Mouse (Mus musculus) spleen, adult 2 months (tissue): ENCODE results near the gene Gm884. TPM values are rescaled to one million over a fixed set of nuclear protein-coding genes. Genes with fewer than 3 reads are reported as not detected.
"Not testable (repeated sequence)": the region's sequence is repeated elsewhere in the genome, so short reads cannot be mapped to it uniquely, and the experiment has no call there.

Source experiments
- DNase-seq, 2 experiments: peaks; one replicate each; pipeline versions ENCODE4 v3.0.0 to v3.0.0-alpha.2; 2012 to 2021; ENCODE audit warnings: low spot score in 2 of 2, low read depth in 1 of 2
- H3K27ac ChIP-seq: fragments of 200-500 bp; 2 replicates; pipeline ENCODE4 v1.5.1; 2012; ENCODE audit warnings: low read length, inconsistent platforms; ENCODE audit not compliant: insufficient read depth
- H3K27me3 ChIP-seq: fragments of 200-500 bp; 2 replicates; pipeline ENCODE4 v1.6.1; 2012; ENCODE audit warnings: mild to moderate bottlenecking, moderate library complexity, low read length, inconsistent platforms; ENCODE audit not compliant: control insufficient read depth, insufficient read depth
- H3K36me3 ChIP-seq: fragments of 200-500 bp; 2 replicates; pipeline ENCODE4 v1.6.1; 2012; ENCODE audit warnings: mild to moderate bottlenecking, low read length, inconsistent platforms; ENCODE audit not compliant: control insufficient read depth, insufficient read depth
- H3K4me1 ChIP-seq: fragments of 200-500 bp; 2 replicates; pipeline ENCODE4 v1.6.1; 2011; ENCODE audit warnings: inconsistent platforms; ENCODE audit not compliant: control insufficient read depth, insufficient read depth, insufficient read length
- H3K4me3 ChIP-seq: fragments of 200-500 bp; 2 replicates; pipeline ENCODE4 v1.5.1; 2011; ENCODE audit warnings: mild to moderate bottlenecking, inconsistent platforms; ENCODE audit not compliant: insufficient read depth, insufficient read length; ENCODE audit errors: extremely low read depth
- CTCF ChIP-seq: fragments of 200-500 bp; IDR thresholded peaks from 2 replicates; pipeline ENCODE4 v1.5.1; 2011; ENCODE audit warnings: mild to moderate bottlenecking, inconsistent platforms; ENCODE audit not compliant: insufficient read depth, insufficient read length, insufficient replicate concordance; ENCODE audit errors: extremely low read depth
- POLR2A ChIP-seq: fragments of 200-500 bp; IDR thresholded peaks from 2 replicates; pipeline ENCODE4 v1.6.1; 2011; ENCODE audit warnings: low read depth, low read length, inconsistent platforms
- WGBS: fragments of 180-500 bp; shearing (Covaris S2); methylation state at CpG from one replicate; pipeline ENCODE4 v1.1.7; 2018; 5-methylcytosine and 5-hydroxymethylcytosine counted together
- polyA plus RNA-seq: library from polyadenylated mRNA; depleted of rRNA; stranded (reverse); fragments of >200 nt; gene quantifications from 2 replicates; pipeline ENCODE4 v1.2.3, GENCODE M21; 2012

The Gm884 gene
- polyA plus RNA-seq, 1 experiment: not detected

DNA sequence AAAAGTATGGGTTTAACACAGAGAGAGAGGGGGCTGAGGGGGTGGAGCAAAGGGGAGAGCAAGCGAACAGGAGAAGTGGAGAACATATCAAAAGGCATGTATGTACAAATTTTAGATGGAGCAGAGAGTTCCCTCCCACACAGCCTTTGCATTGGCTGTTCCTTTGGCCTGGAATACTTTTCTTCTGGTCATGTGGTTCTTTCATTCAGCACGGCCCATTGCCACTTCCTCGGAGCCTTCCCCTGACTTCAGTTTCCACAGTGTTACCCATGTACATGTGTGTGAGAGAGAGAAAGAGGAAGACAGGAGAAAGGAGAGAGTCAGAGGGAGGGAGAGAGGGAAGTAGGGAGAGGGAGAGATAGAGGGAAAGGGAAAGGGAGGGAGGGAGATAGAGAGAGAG, 14.5 kb upstream of the Gm884 start:
- DNase-seq: no peak
- 60% methylated on average over 3 of the region's 3 CpGs for WGBS
- Histone ChIP-seq H3K4me3 (no peak overlapping the region), H3K4me1 (no peaks in the 10 kb centered on the region), H3K27ac (no peak overlapping the region), H3K27me3 (no peaks in the 10 kb centered on the region), H3K36me3 (no peaks in the 10 kb centered on the region)
- TF ChIP-seq CTCF: no peak
- TF ChIP-seq POLR2A: no peak

DNA sequence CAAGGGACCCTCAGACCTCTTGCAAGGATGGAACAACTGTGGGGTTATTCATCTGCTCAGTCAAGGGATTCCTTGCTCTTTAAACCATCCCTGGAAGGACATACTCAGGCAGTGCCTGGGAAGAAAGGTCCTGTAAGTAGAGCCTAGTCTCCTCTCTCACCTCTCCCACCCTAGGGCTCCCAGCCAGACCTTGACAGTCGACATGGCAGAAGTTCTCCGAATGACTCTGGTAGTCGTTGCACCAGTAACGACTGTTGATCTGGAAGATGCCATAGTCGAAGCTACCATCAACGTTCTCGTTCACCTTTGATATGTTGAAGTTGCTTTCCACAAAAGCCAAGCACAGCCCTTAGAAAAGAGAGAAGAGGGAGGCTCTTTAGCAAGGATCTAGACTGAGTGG, 13.9 kb upstream of the Gm884 start:
- no peak for DNase-seq
- Histone ChIP-seq H3K36me3 (no peaks in the 10 kb centered on the region), H3K4me1 (no peaks in the 10 kb centered on the region), H3K27ac (no peak overlapping the region), H3K4me3 (no peak overlapping the region), H3K27me3 (no peaks in the 10 kb centered on the region)
- WGBS: 83% methylated on average over 7 of the region's 7 CpGs
- TF ChIP-seq POLR2A (no peak), CTCF (no peak)

DNA sequence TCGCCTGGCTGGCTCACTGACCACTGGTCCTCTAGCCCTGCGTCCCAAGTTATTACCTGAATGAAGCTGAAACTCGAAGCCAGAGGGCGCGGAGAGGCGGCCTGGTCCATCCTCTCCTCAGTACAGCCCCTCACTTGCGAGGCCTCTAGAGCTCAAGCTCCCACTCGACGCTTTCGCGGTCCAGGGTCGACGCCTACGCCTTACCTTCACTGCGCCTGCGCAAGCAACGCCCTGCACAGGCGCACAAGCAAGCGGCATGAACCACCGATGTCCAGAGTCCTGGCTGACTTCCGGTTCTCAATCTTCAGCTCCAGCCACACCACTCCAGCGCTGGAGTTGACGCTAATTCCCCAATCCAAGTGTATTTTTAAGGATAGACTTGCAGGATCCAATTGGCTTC, 6.5 kb upstream of the Gm884 start:
- Histone ChIP-seq H3K27ac (no peak overlapping the region), H3K27me3 (no peaks in the 10 kb centered on the region), H3K4me1 (no peaks in the 10 kb centered on the region), H3K4me3 (no peak overlapping the region), H3K36me3 (no peaks in the 10 kb centered on the region)
- no peak for DNase-seq
- TF ChIP-seq CTCF: no peak
- TF ChIP-seq POLR2A: no peak
- WGBS: 83% methylated on average over 23 of the region's 23 CpGs

DNA sequence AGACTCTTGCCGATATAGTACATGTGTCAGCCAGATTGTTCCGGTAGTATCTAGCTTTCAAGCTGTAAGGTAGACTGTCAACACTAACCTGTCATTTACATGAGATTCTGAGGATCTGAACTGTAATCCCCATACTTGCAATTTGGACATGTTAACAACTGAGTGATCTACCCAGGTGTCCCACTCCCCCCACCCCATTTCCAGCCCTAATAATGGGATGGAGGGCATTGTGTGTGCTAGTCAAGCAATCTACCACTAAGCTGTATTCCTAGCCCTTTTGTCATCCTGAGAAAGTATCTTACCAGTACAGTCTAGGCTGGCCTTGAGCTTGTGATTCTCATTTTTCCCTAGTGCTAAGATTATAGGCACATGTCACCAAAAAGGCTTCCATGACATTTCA, 10.2 kb downstream of the Gm884 start:
- no peak for TF ChIP-seq POLR2A
- no peak for TF ChIP-seq CTCF
- Histone ChIP-seq H3K27ac (no peak overlapping the region), H3K36me3 (no peaks in the 10 kb centered on the region), H3K4me1 (no peaks in the 10 kb centered on the region), H3K4me3 (no peak overlapping the region), H3K27me3 (no peaks in the 10 kb centered on the region)
- no peak for DNase-seq
- 97% methylated on average over 2 of the region's 2 CpGs for WGBS

DNA sequence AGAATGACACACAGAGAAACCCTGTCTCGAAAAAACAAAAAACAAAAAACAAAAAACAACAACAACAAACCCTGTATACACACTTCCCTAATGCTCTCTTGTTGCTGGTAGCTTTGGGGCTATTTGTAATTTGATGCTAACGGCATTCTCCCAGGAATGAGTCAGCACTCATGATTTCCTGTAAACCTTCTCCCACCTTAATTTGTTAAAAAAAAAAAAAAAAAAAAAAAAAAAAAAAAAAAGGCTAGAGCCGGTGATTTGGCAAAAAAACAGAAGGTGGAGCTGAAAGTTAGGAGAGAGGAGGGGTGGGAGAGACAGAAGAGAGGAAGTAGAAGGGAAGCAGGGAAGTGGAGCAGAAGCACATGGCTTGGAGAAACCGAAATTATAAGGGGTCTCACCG, 14.3 kb downstream of the Gm884 start:
- Histone ChIP-seq H3K4me1 (no peaks in the 10 kb centered on the region), H3K27me3 (no peaks in the 10 kb centered on the region; the same call in 1 of the 2 replicates), H3K4me3 (no peak overlapping the region), H3K36me3 (no peaks in the 10 kb centered on the region), H3K27ac (no peak overlapping the region)
- DNase-seq: no peak
- 15% methylated on average over 5 of the region's 5 CpGs for WGBS
- TF ChIP-seq CTCF (no peak), POLR2A (no peak)

DNA sequence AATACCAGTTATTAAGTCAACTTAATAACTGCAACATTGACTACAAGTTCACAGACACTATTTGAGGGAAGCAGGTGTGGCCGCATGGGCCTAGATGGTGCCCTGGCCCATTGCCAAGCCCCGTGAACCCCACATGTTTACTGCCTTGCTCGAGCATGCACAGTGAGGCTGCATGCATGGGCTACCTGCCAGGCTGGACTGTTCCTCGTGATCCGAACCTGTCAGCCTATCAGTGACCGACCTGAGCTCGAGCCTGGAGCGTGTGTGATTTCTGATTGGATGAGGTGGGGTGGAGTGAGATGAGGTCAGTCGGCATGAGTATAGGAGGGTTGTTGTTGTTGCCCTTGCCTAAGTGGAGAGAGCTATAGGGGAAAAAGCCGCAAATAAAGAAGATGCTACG, 42.6 kb downstream of the Gm884 start:
- TF ChIP-seq POLR2A (no peak), CTCF (no peak)
- Histone ChIP-seq H3K4me1 (no peaks in the 10 kb centered on the region), H3K27me3 (no peaks in the 10 kb centered on the region; the same call in 1 of the 2 replicates), H3K4me3 (no peak overlapping the region), H3K36me3 (no peaks in the 10 kb centered on the region), H3K27ac (no peak overlapping the region)
- no peak for DNase-seq
- 90% methylated on average over 11 of the region's 11 CpGs for WGBS

DNA sequence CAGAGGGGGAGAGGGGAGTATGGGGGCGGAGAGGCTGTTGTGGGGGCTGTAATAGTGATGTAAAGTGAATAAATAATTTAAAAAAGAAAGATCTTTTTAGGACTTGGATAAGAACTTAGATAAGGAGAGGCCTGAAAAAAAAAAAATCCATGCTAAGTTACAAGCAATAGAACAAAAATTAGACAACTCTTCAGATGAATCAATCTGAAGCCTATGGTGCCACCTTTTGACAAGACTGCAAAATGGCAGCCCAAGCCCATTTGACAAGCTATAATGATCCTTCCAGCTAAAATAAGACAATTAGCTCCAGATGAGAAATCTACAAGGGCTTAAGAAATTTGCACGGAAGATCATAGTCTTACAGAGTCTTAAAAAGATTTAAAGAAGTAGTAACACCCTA, 64.9 kb downstream of the Gm884 start:
- Histone ChIP-seq H3K27me3 (no peaks in the 10 kb centered on the region), H3K4me3 (no peak overlapping the region), H3K27ac (no peak overlapping the region), H3K36me3 (no peaks in the 10 kb centered on the region), H3K4me1 (no peaks in the 10 kb centered on the region)
- peak in 1 of 2 experiments; percentile 6 for DNase-seq
- TF ChIP-seq POLR2A (no peak), CTCF (no peak)
- WGBS: 78% methylated on average over 2 of the region's 2 CpGs

DNA sequence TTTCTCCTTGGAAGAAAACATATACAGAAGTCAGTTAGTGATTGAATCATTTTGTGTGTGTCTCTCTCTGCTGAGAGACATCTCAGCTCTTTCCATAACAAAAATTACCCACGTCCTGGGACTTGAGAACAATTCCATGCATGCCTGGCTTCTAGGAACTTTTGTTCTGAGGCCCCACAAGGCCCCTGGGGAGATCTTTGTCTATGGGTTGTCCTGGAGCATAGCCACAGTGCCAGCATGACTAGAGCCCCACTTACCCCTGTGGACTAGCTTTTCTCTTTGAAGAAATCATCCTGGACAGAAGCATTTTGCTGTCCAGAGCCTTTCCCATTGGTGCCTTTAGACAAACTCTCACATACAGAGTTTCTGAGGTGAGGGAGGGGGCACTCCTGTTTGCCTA, 86.0 kb downstream of the Gm884 start:
- H3K4me3 ChIP-seq, H3K36me3 ChIP-seq, H3K27ac ChIP-seq, H3K4me1 ChIP-seq, DNase-seq, H3K27me3 ChIP-seq: not testable (repeated sequence)
- 46% methylated on average over 1 of the region's 1 CpGs for WGBS
